Mouse (Mus musculus) retina, postnatal 1 day (tissue): ENCODE results near the gene Ephb6.

Experiments
- DNase-seq: peaks from one replicate; pipeline ENCODE4 v3.0.0-alpha.2; 2012

Ephb6 gene

DNA sequence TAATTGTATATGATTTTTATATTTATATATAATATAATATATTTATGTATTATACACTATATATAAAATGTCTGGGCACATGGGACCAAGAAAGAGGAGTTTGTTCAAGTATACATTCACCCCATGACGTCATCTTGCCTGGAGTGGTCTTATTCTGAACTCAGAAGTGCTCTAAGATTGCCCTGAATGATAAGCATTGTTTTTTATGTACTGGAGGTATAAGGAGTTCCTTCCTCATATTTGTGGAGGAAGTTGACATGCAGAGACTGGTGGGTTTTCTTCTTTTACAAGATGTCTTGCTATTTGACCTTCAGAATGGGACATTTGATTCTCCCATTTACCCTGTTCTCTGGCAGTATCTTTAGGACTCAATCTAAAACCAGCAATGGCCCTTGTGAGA is 22.9 kb downstream of the Ephb6 start:
- DNase-seq, result no peak

DNA sequence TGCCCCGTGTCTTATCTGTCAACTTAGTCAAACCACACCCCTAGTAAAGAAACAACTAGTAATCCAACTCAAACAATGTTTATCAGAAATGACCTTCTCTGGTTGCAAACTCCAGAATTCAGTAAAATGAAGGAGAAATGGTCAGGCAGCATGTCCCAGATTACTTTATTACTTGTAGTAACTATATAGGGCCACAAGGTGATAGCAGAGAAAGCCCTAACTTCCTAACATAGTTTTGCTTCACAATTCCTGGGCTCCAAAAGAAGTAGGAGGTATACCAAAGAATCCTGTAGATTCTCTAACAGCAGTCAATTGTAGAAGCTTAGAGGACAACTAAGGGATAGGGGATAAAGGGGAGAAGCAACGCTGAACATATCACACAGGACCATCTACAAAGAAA is 25.5 kb downstream of the Ephb6 start:
- DNase-seq, result no peak

GRCm38 (mm10) chr6:41631549-41631948 is 26.3 kb downstream of the Ephb6 start:
- DNase-seq, result no peak

GRCm38 (mm10) chr6:41635211-41635610 is 29.9 kb downstream of the Ephb6 start:
- DNase-seq, result no peak

GRCm38 (mm10) chr6:41636178-41636577 is 30.9 kb downstream of the Ephb6 start, which contains the start of gene Trpv6:
TSS of gene Trpv6 (minus strand) at chr6:41636405.
- no peak for DNase-seq

GRCm38 (mm10) chr6:41637393-41637792 is 32.1 kb downstream of the Ephb6 start:
- DNase-seq, result no peak

DNA sequence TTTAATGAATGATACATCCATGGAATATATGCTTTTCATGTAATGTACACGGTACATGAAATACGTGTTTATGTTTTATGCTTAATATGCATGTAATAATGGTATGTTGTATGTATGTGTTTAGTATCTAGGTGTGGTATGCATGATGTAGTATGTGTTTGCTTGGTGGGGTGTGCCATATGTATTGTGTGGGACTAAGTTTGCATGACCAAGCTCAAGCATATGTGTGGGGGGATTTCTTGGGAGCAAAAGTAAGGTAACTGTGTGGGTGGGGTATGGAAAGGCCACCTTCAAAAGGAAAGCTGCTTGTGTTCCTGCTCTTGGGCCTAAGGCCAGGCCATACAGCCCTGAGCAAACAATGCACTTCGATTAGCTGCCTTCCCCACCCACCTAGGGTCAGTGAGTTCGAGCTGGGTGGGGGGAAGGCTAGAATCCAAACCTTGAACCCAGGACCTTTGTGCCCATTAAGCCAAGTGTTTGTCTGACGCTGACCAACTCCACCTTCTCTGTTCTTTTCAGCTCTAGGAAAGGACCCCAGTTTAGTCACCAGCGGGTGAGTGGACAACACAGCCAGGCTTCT is 32.7 kb downstream of the Ephb6 start:
- DNase-seq, result no peak

GRCm38 (mm10) chr6:41640449-41640848 is 35.2 kb downstream of the Ephb6 start:
- no peak for DNase-seq

DNA sequence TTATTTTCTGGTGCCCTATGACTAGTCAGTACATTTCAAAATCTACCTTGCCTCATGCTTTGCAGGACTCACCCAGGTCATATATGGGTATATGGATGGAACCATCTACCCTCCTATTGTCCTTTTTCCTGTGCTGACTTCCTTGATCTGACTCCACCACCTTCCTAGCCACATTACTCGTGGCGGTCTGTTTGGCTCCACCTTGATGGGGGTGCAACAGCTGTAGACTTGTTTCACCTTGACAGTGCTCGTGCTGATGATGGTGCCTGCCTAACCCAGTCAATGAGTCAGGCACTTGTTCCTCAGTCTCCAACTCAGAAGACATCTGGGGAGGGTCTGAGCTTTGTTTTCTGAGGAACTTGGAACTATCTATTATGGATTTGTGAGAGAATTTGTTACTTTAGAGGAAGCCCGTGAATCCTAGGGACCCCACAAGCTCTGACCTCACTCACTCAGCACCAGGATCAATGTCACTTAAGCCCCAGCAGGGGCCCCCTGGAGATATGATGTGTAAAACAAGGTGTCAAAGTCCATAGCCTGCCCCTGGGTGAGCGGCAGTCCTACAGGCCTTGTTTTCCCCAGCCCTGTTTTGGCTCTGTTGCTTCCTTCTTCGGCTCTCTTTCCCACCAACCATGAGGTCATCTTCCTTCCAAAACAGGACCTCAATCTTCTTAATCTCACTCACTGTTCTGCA is 36.0 kb downstream of the Ephb6 start:
- no peak for DNase-seq

GRCm38 (mm10) chr6:41642765-41643164 is 37.5 kb downstream of the Ephb6 start:
- no peak for DNase-seq

GRCm38 (mm10) chr6:41643227-41643626 is 37.9 kb downstream of the Ephb6 start:
- no peak for DNase-seq

DNA sequence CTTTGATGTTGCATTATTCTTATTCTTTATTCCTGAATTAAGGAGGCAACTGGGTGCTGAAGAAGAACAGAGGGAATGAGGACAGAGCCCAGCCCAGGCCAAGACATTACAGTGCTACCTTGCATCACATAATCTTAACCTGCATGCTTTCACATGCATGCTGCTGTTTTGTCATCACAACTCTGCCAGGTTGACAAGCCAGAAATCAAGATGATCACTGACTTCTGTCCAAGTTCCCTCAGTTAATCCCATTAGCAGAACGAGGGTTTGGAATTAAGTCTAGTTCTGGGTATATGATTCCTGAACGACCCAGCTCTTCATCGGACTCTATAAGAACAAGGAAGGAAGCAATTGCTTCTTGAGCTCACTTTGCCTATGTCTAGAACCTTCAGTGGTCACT is 40.9 kb downstream of the Ephb6 start:
- DNase-seq, result no peak

GRCm38 (mm10) chr6:41646672-41647071 is 41.4 kb downstream of the Ephb6 start:
- DNase-seq, result no peak

GRCm38 (mm10) chr6:41653173-41653572 is 47.9 kb downstream of the Ephb6 start:
- DNase-seq, result no peak

DNA sequence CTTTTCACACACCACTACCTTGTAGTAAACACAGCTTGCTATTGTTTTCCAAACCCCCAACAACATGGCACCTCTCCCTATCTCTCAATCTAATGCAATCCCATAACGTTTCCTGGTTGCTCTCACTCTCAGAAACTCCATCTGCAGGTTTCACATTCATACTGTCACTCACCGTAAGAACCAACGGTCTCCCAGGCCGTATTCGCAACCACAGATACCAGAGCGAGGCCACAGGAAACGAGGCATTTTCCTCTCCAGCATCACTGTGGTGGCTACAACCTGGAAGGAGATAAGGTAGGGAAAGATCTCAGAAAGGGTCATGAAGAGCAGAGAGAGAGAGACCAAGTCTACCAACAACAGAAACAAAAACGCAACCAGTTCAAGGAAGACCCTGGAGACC is 49.4 kb downstream of the Ephb6 start:
- DNase-seq, result no peak

DNA sequence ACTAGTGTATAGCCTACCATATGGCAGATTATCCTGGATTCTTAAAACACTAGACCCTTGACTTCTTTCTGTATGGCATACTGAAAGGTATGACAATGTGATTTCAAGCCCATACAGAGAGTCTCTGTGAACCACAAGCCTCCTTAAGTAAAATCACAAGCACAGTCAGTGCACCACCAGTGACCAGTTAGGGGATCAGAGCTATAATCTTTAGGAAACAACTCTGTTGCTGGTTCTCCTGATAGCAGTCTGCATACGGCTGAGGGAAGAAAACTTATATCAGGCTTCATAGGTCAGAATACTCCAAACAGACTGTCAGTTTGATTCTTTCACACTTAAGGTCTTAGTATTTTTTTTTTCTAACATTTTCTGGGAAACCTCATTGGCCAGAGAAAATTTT is 53.2 kb downstream of the Ephb6 start:
- DNase-seq, result no peak

DNA sequence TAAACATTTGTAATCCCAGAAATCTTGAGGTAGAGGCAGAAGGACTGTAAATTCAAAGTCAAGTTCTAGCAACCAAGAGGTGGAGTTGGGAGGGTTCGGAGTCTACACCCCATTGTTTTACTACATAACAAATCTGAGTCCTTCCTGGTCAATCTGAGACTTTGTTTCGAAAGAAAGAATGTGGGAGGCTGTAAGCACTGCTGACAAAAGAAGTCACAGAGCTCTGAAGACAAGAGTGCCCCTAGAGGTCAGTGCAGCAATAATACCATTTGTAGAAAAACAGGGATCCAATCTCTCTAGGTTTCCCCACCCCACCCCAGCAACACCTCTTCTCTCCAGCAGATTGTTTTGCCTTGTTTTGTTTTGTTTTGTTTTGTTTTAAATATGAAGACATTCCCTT is 57.0 kb downstream of the Ephb6 start:
- DNase-seq, result peak; percentile 14
